ENCODE assay signal across 13 mouse cellular contexts in the genomic region with DNA sequence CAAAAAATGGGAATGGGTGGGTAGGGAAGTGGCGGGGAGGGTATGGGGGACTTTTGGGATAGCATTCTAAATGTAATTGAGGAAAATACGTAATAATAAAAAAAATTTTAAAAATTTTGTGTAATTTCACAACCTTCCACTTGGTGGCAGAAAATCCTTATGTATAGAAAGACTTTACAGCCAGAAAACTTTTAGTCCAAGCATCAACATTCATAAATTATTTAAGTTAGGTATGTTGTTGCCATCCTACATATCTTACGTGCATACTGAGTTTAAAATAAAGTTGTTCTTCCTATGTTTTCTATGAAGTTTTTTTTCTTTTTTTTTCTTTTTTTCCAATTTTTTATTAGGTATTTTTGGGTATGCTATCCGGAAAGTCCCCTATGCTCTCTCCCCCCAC. TPM values are rescaled to one million over a fixed set of nuclear protein-coding genes. Genes with fewer than 3 reads are reported as not detected.
A peak's percentile ranks its signal among the peaks of the same experiment; 100 is the strongest.
DNase-seq lines count a peak whose midpoint lies in the region; ATAC-seq and TF ChIP-seq lines count a peak whose summit lies in the region.
"Had no signal": no experiment of that assay in that cellular context is flagged by ENCODE, and none has a peak within 500 bp of the region (broad histone marks: within the 10 kb centered on the region; RNA-seq: fewer than 3 reads in every experiment).

No protein-coding gene starts in this region.

- intact Hi-C loops in gastrocnemius, adult 2 months (cut with DNase I): loop anchor here (2.0 kb wide), 1 partner anchor 118 kb away; no protein-coding TSS in a partner anchor

- no peak for ATAC-seq in lung, postnatal 0 days
- ATAC-seq: midbrain, embryonic 16.5 days had no signal

- no peak for TF ChIP-seq EP300 in lung, postnatal 0 days (IDR thresholded peaks at IDR 0.05)

- no peaks in the 10 kb centered on the region for H3K36me3 ChIP-seq in lung, postnatal 0 days (ENCODE audit: insufficient read depth, low read length)

- no peaks in the 10 kb centered on the region for H3K4me1 ChIP-seq in lung, postnatal 0 days (ENCODE audit: insufficient read depth, low read depth, low read length)

- no peak overlapping the region for H3K4me3 ChIP-seq in gastrocnemius, adult 2 months
- no peak overlapping the region for H3K4me3 ChIP-seq in lung, postnatal 0 days (ENCODE audit: low read depth, low read length)

- no peak overlapping the region for H3K4me2 ChIP-seq in lung, postnatal 0 days (replicated peaks; ENCODE audit: low read depth, low read length)

- H3K27me3 ChIP-seq in lung, postnatal 0 days (replicated peaks; ENCODE audit: insufficient read depth, low read length): no peaks in the 10 kb centered on the region

- H3K27ac ChIP-seq in gastrocnemius, adult 2 months: no peak overlapping the region
- no peak overlapping the region for H3K27ac ChIP-seq in lung, postnatal 0 days (ENCODE audit: low read length)

- H3K9me3 ChIP-seq in lung, postnatal 0 days (ENCODE audit: low read length): no peaks in the 10 kb centered on the region

- 60% methylated on average over 3 of the region's 4 CpGs for whole genome bisulfite sequencing in lung, postnatal 0 days

- TF ChIP-seq CTCF in gastrocnemius, adult 2 months (IDR thresholded peaks at IDR 0.05): peak; percentile 40
- peak; percentile 15; the same call in 1 of the 2 replicates for TF ChIP-seq CTCF in lung, postnatal 0 days (IDR thresholded peaks at IDR 0.05)

- H3K9ac ChIP-seq in lung, postnatal 0 days (replicated peaks; ENCODE audit: low read depth): no peak overlapping the region

- no peak for DNase-seq in gastrocnemius, adult 2 months
- DNase-seq in gastrocnemius, postnatal 25 days: no peak
- peak; percentile 14 for DNase-seq in lung, postnatal 0 days (ENCODE audit: low spot score)
- no peak for DNase-seq in lung, postnatal 14 days
- DNase-seq in NIH3T3 (ENCODE audit: low read depth): peak; percentile 46
- DNase-seq in retina, embryonic 14.5 days (ENCODE audit: low spot score): peak; percentile 60
- DNase-seq in spleen, adult 12 weeks (ENCODE audit: low spot score): no peak
- DNase-seq: cerebellum, adult 9-10 months; heart, postnatal 4 days; kidney, adult 18-20 months; right cerebral cortex, postnatal 25 days; thymus, postnatal 36 days had no signal

RNA-seq across cellular contexts. Expression of a gene that starts 47.3 kb away (rescaled TPM):
- total RNA-seq in gastrocnemius, adult 2 months (2021): 1 to 10 TPM; 4.8 to 6.6 TPM
- 1 to 10 TPM; 4.5 to 4.6 TPM for total RNA-seq in gastrocnemius, postnatal 25 days (2021)
- 3.0 and 3.3 TPM in 2 replicates for polyA plus RNA-seq in lung, postnatal 0 days (2015; fragmentation: Nextera tagmentation; extraction: Ambion mirVana)

Comparison
In these comparisons a context has a peak if more than half of its experiments do, and no peak if none do; other contexts are left out.
1. DNase-seq: peak in lung, postnatal 0 days (single experiment), NIH3T3 (single experiment) and retina, embryonic 14.5 days (single experiment); none in gastrocnemius, adult 2 months (single experiment), gastrocnemius, postnatal 25 days (single experiment), lung, postnatal 14 days (single experiment) and spleen, adult 12 weeks (single experiment).